Mouse (Mus musculus) heart, postnatal 0 days (tissue): Measurements from ENCODE around the gene Zdhhc9. TPM values are rescaled to one million over a fixed set of nuclear protein-coding genes. Genes with fewer than 3 reads are reported as not detected.

Source experiments
- ATAC-seq: fragments of 200-750 bp; cut with Nextera tagmentation; 2 replicates; pipeline ENCODE4 v1.8.0; 2017; ENCODE audit warnings: low read depth, moderate number of reproducible peaks, moderate library complexity; ENCODE audit not compliant: insufficient read depth
- DNase-seq: peaks from one replicate; pipeline ENCODE4 v3.0.0-alpha.2; 2016; ENCODE audit warnings: low spot score
- H3K27ac ChIP-seq: fragments of 300-500 bp; sonication (generic); 2 replicates; pipeline ENCODE4 v1.5.1; 2014; ENCODE audit warnings: low read depth, mild to moderate bottlenecking
- H3K27me3 ChIP-seq: fragments of 300-500 bp; sonication (generic); 2 replicates; pipeline ENCODE4 v1.6.1; 2014; ENCODE audit warnings: low read length, mixed read lengths; ENCODE audit not compliant: control insufficient read depth, insufficient read depth
- H3K36me3 ChIP-seq: fragments of 300-500 bp; sonication (generic); replicated peaks from 2 replicates; pipeline ENCODE4 v1.6.1; 2014; ENCODE audit warnings: low read length, mixed read lengths; ENCODE audit not compliant: control insufficient read depth, insufficient read depth
- H3K4me1 ChIP-seq: fragments of 300-500 bp; sonication (generic); 2 replicates; pipeline ENCODE4 v1.6.1; 2014; ENCODE audit warnings: antibody characterized with exemption; ENCODE audit not compliant: control insufficient read depth, insufficient read depth
- H3K4me2 ChIP-seq: fragments of 300-500 bp; sonication (generic); 2 replicates; pipeline ENCODE4 v1.6.1; 2014; ENCODE audit warnings: low read depth, mild to moderate bottlenecking, low read length, moderate library complexity
- H3K4me3 ChIP-seq: fragments of 300-500 bp; sonication (generic); 2 replicates; pipeline ENCODE4 v1.5.1; 2014; ENCODE audit warnings: low read depth, low read length
- H3K9ac ChIP-seq: fragments of 300-500 bp; sonication (generic); replicated peaks from 2 replicates; pipeline ENCODE4 v1.6.1; 2014; ENCODE audit warnings: low read depth, low read length, mixed read lengths
- H3K9me3 ChIP-seq: fragments of 300-500 bp; sonication (generic); replicated peaks from 2 replicates; pipeline ENCODE4 v1.6.1; 2016; ENCODE audit warnings: low read length; ENCODE audit not compliant: control insufficient read depth
- CTCF ChIP-seq: IDR thresholded peaks from 2 replicates; pipeline ENCODE4 v1.5.1; 2016; ENCODE audit warnings: antibody characterized with exemption, control low read depth, low read depth
- EP300 ChIP-seq: IDR thresholded peaks from 2 replicates; pipeline ENCODE4 v1.6.1; 2016; ENCODE audit warnings: antibody characterized with exemption, low read depth
- WGBS: fragments of 180-500 bp; shearing (Covaris S2); extraction: QIAGEN DNeasy Blood & Tissue Kit; methylation state at CpG from one replicate; pipeline ENCODE4 v1.1.7; 2014; 5-methylcytosine and 5-hydroxymethylcytosine counted together
- polyA plus RNA-seq: library from polyadenylated mRNA; unstranded; fragments of >200 nt; fragmentation: Nextera tagmentation; extraction: Ambion mirVana; gene quantifications from 2 replicates; pipeline ENCODE4 v1.2.1, GENCODE M21; 2015
- total RNA-seq: library from RNA; depleted of rRNA; stranded (reverse); fragments of >200 nt; gene quantifications from 2 replicates; pipeline ENCODE4 v1.2.3, GENCODE M21; 2014; ENCODE audit warnings: low replicate concordance

Gene Zdhhc9
- total and polyA plus RNA-seq, 2 experiments from 2014 or later = 2.7 to 14.6 TPM

- peaks cover 5% of the 10 kb centered on the region; the same call in 1 of the 2 replicates for H3K4me1 ChIP-seq
- H3K4me2 ChIP-seq = no peak overlapping the region
- DNase-seq (no peak), ATAC-seq (no peak)
- H3K36me3 ChIP-seq = no peaks in the 10 kb centered on the region
- TF ChIP-seq EP300 (no peak), CTCF (no peak)
- whole genome bisulfite sequencing = 83% methylated on average over 3 of the region's 3 CpGs
- H3K27ac ChIP-seq = no peak overlapping the region
- H3K27me3 ChIP-seq = no peaks in the 10 kb centered on the region
- no peaks in the 10 kb centered on the region for H3K9me3 ChIP-seq
- no peak overlapping the region for H3K4me3 ChIP-seq
- no peak overlapping the region for H3K9ac ChIP-seq
Measured at GRCm38 (mm10) chrX:48197856-48198255, 10.8 kb downstream of the Zdhhc9 start.

- Histone ChIP-seq H3K27ac (no peak overlapping the region), H3K9me3 (no peaks in the 10 kb centered on the region), H3K4me2 (no peak overlapping the region), H3K36me3 (no peaks in the 10 kb centered on the region), H3K4me3 (no peak overlapping the region), H3K27me3 (no peaks in the 10 kb centered on the region), H3K4me1 (no peaks in the 10 kb centered on the region), H3K9ac (no peak overlapping the region)
- DNase-seq (no peak), ATAC-seq (no peak)
- TF ChIP-seq EP300 (no peak), CTCF (no peak)
- 71% methylated on average over 14 of the region's 14 CpGs for WGBS
Measured at GRCm38 (mm10) chrX:48193235-48194152, 15.2 kb downstream of the Zdhhc9 start.

GRCm38 (mm10) chrX:48191261-48191660 is 17.4 kb downstream of the Zdhhc9 start:
- DNase-seq (no peak), ATAC-seq (no peak)
- H3K36me3 ChIP-seq = no peaks in the 10 kb centered on the region
- no peaks in the 10 kb centered on the region for H3K4me1 ChIP-seq
- no peaks in the 10 kb centered on the region for H3K27me3 ChIP-seq
- 78% methylated on average over 6 of the region's 6 CpGs for WGBS
- TF ChIP-seq CTCF (no peak), EP300 (no peak)
- no peak overlapping the region for H3K4me3 ChIP-seq
- no peak overlapping the region for H3K4me2 ChIP-seq
- no peak overlapping the region for H3K9ac ChIP-seq
- no peak overlapping the region for H3K27ac ChIP-seq
- no peaks in the 10 kb centered on the region for H3K9me3 ChIP-seq

GRCm38 (mm10) chrX:48184703-48185102 is 24.0 kb downstream of the Zdhhc9 start:
- Histone ChIP-seq H3K9ac (no peak overlapping the region), H3K27ac (no peak overlapping the region), H3K9me3 (no peaks in the 10 kb centered on the region), H3K36me3 (0 out of 2 replicates have a peak, but pooled peaks cover 3% of the 10 kb centered on the region), H3K4me3 (no peak overlapping the region), H3K27me3 (no peaks in the 10 kb centered on the region), H3K4me2 (no peak overlapping the region), H3K4me1 (no peaks in the 10 kb centered on the region)
- WGBS = 84% methylated on average over 3 of the region's 3 CpGs
- TF ChIP-seq EP300 = no peak
- TF ChIP-seq CTCF = no peak
- ATAC-seq = no peak
- no peak for DNase-seq

GRCm38 (mm10) chrX:48181844-48182243 is 26.8 kb downstream of the Zdhhc9 start:
- no peak overlapping the region for H3K27ac ChIP-seq
- ATAC-seq (no peak), DNase-seq (no peak)
- no peak overlapping the region for H3K9ac ChIP-seq
- no peak for TF ChIP-seq EP300
- TF ChIP-seq CTCF = no peak
- no peaks in the 10 kb centered on the region for H3K27me3 ChIP-seq
- H3K36me3 ChIP-seq = 0 out of 2 replicates have a peak, but pooled peaks cover 10% of the 10 kb centered on the region
- 40% methylated on average over 6 of the region's 6 CpGs for WGBS
- no peak overlapping the region for H3K4me2 ChIP-seq
- no peak overlapping the region for H3K4me3 ChIP-seq
- H3K9me3 ChIP-seq = no peaks in the 10 kb centered on the region
- H3K4me1 ChIP-seq = no peaks in the 10 kb centered on the region
